Mouse (Mus musculus) CH12.LX (cell line): ENCODE data around the gene Pgp. TPM values are rescaled to one million over a fixed set of nuclear protein-coding genes. Genes with fewer than 3 reads are reported as not detected.

Source experiments
- DNase-seq: peaks from one replicate; pipeline ENCODE4 v3.0.0-alpha.2; 2013; ENCODE audit errors: extremely low read depth
- H3K27ac ChIP-seq: 2 replicates; pipeline ENCODE4 v1.5.1; 2012; ENCODE audit warnings: low read depth, mild to moderate bottlenecking, control low read depth, moderate library complexity; ENCODE audit not compliant: insufficient read depth
- H3K27me3 ChIP-seq: replicated peaks from 2 replicates; pipeline ENCODE3; 2012; ENCODE audit warnings: inconsistent platforms
- H3K36me3 ChIP-seq, 2 experiments: replicated peaks in 1 of 2; 2 replicates each; pipeline versions ENCODE3 to v1.6.1; 2012; ENCODE audit warnings: inconsistent platforms in 1 of 2, low read length in 1 of 2, mild to moderate bottlenecking in 1 of 2, mixed read lengths in 1 of 2, moderate library complexity in 1 of 2; ENCODE audit not compliant: control insufficient read depth in 1 of 2, insufficient read depth in 1 of 2
- H3K4me1 ChIP-seq, 2 experiments: 2 replicates each; pipeline ENCODE4 v1.6.1; 2012; ENCODE audit warnings: inconsistent platforms in 1 of 2, moderate library complexity in 1 of 2; ENCODE audit not compliant: insufficient read depth in 2 of 2, control insufficient read depth in 1 of 2
- H3K4me2 ChIP-seq: 2 replicates; pipeline ENCODE4 v1.6.1; 2012; ENCODE audit warnings: low read depth, mild to moderate bottlenecking, control low read depth; ENCODE audit not compliant: poor library complexity, insufficient read depth, severe bottlenecking
- H3K4me3 ChIP-seq, 3 experiments: fragments of 150-350 bp in 1 of 3; sonication (generic) in 1 of 3; replicated peaks in 1 of 3; 2 replicates each; pipeline versions ENCODE3 to v1.5.1; 2011 to 2012; ENCODE audit warnings: low read depth in 2 of 3, low read length in 2 of 3, mild to moderate bottlenecking in 2 of 3, moderate library complexity in 2 of 3, control low read depth in 1 of 3, improper control_type of control experiment in 1 of 3, inconsistent platforms in 1 of 3, mixed read lengths in 1 of 3; ENCODE audit not compliant: poor library complexity in 1 of 3
- H3K79me2 ChIP-seq: replicated peaks from 2 replicates; pipeline ENCODE4 v1.6.1; 2012; ENCODE audit warnings: mild to moderate bottlenecking, moderate library complexity; ENCODE audit not compliant: control insufficient read depth, poor library complexity, insufficient read depth, severe bottlenecking; ENCODE audit errors: extremely low read depth
- H3K9ac ChIP-seq: 2 replicates; pipeline ENCODE4 v1.6.1; 2012; ENCODE audit warnings: low read depth, mild to moderate bottlenecking, control low read depth, moderate library complexity; ENCODE audit not compliant: insufficient read depth
- H3K9me3 ChIP-seq: replicated peaks from 2 replicates; pipeline ENCODE3; 2012; ENCODE audit warnings: low read length, inconsistent platforms, mixed read lengths
- CHD1 ChIP-seq: IDR thresholded peaks from 2 replicates; pipeline ENCODE4 v1.6.1; 2012; ENCODE audit warnings: low read depth, low read length, improper control_type of control experiment, inconsistent platforms
- ELF1 ChIP-seq: IDR thresholded peaks from 2 replicates; pipeline ENCODE4 v1.6.1; 2014; ENCODE audit warnings: low read depth, mild to moderate bottlenecking, inconsistent platforms, low read length, improper control_type of control experiment
- ETS1 ChIP-seq: conservative IDR thresholded peaks from 2 replicates; pipeline ENCODE4 v1.6.1; 2012; ENCODE audit warnings: low read depth, mild to moderate bottlenecking, inconsistent platforms, low read length, improper control_type of control experiment, moderate library complexity
- GABPA ChIP-seq: IDR thresholded peaks from 2 replicates; pipeline ENCODE4 v1.6.1; 2012; ENCODE audit warnings: low read depth, low read length, improper control_type of control experiment, inconsistent platforms; ENCODE audit not compliant: insufficient replicate concordance
- HCFC1 ChIP-seq: IDR thresholded peaks from 2 replicates; pipeline ENCODE4 v1.6.1; 2012; ENCODE audit warnings: low read depth, mild to moderate bottlenecking, inconsistent platforms, low read length, improper control_type of control experiment
- MAZ ChIP-seq: IDR thresholded peaks from 2 replicates; pipeline ENCODE4 v1.6.1; 2012; ENCODE audit warnings: low read depth, mild to moderate bottlenecking, inconsistent platforms, low read length, improper control_type of control experiment, moderate library complexity
- MEF2A ChIP-seq: IDR thresholded peaks from 2 replicates; pipeline ENCODE4 v1.6.1; 2014; ENCODE audit warnings: low read depth, mild to moderate bottlenecking, inconsistent platforms, low read length, improper control_type of control experiment, borderline replicate concordance
- PAX5 ChIP-seq: IDR thresholded peaks from 2 replicates; pipeline ENCODE4 v1.6.1; 2012; ENCODE audit warnings: low read length, inconsistent platforms, mixed read lengths
- POLR2A ChIP-seq: IDR thresholded peaks from 2 replicates; pipeline ENCODE4 v1.6.1; 2011; ENCODE audit warnings: low read depth, mild to moderate bottlenecking, improper control_type of control experiment, low read length
- RAD21 ChIP-seq: IDR thresholded peaks from 2 replicates; pipeline ENCODE4 v1.6.1; 2011; ENCODE audit warnings: low read depth, mild to moderate bottlenecking, low read length, improper control_type of control experiment, moderate library complexity
- USF1 ChIP-seq: IDR thresholded peaks from 2 replicates; pipeline ENCODE4 v1.6.1; 2014; ENCODE audit warnings: low read depth, mild to moderate bottlenecking, inconsistent platforms, low read length, improper control_type of control experiment
- ZC3H11A ChIP-seq: IDR thresholded peaks from 2 replicates; pipeline ENCODE4 v1.6.1; 2012; ENCODE audit warnings: low read depth, mild to moderate bottlenecking, inconsistent platforms, low read length, improper control_type of control experiment
- ZKSCAN1 ChIP-seq: IDR thresholded peaks from 2 replicates; pipeline ENCODE4 v1.6.1; 2012; ENCODE audit warnings: low read depth, inconsistent platforms, low read length, improper control_type of control experiment, borderline replicate concordance
- ZNF384 ChIP-seq: IDR thresholded peaks from 2 replicates; pipeline ENCODE4 v1.6.1; 2012; ENCODE audit warnings: low read depth, low read length, improper control_type of control experiment, inconsistent platforms
- dilution Hi-C: fragments of 300-500 bp; cut with MboI; formaldehyde crosslinking; loops from 2 replicates; pipeline ENCODE4 v1.14.3; 2020; ENCODE audit warnings: low sequenced_read_pairs; ENCODE audit not compliant: extremely low pct_unique_long_range_greater_than_20kb, extremely low pct_ligation_motif_present
- in situ Hi-C: fragments of 300-500 bp; cut with MboI; formaldehyde crosslinking; loops from 3 replicates; pipeline ENCODE4 v1.14.3; 2019; ENCODE audit warnings: low sequenced_read_pairs, low pct_ligation_motif_present, low pct_unique_long_range_greater_than_20kb, mixed read lengths
- polyA plus RNA-seq: library from polyadenylated mRNA; unstranded; fragments of >175 nt; gene quantifications from 2 replicates; pipeline ENCODE4 v1.2.1, GENCODE M21; 2012; ENCODE audit warnings: low read depth; ENCODE audit not compliant: insufficient read length
- total RNA-seq, 2 experiments: library from RNA; depleted of rRNA; stranded (reverse); fragments of 300-350 nt in 1 of 2; fragments of >200 nt in 1 of 2; gene quantifications; 2 replicates each; pipeline ENCODE4 v1.2.3; 2012 to 2014

Gene Pgp
- total and polyA plus RNA-seq, 3 experiments: 14.2 to 41.8 (median 41.6) TPM

GRCm38 (mm10) chr17:24485090-24485860 lies 15.1 kb downstream of the Pgp start:
- Histone ChIP-seq H3K4me2 (no peak overlapping the region), H3K4me3 (no peak overlapping the region), H3K9ac (no peak overlapping the region), H3K36me3 (no peaks in the 10 kb centered on the region), H3K27ac (no peak overlapping the region), H3K4me1 (peaks cover 6 to 9% of the 10 kb centered on the region in 2 experiments; a peak in 3 of 4 replicates), H3K27me3 (peaks cover 45% of the 10 kb centered on the region), H3K79me2 (no peaks in the 10 kb centered on the region), H3K9me3 (no peaks in the 10 kb centered on the region)
- no peak for DNase-seq
- TF ChIP-seq MEF2A (no peak), ETS1 (no peak), ZKSCAN1 (no peak), ZC3H11A (no peak), POLR2A (no peak)
- in situ Hi-C loops: no loop called here
- dilution Hi-C loops: no loop called here

- H3K9me3 ChIP-seq: no peaks in the 10 kb centered on the region
- peaks cover 56% of the 10 kb centered on the region for H3K27me3 ChIP-seq
- dilution Hi-C loops: no loop called here
- H3K9ac ChIP-seq: no peak within 1 kb of the TSS; the same call in 1 of the 2 replicates
- in situ Hi-C loops: no loop called here
- peaks cover 5 to 6% of the 10 kb centered on the region in 2 experiments; a peak in 2 of 4 replicates for H3K4me1 ChIP-seq
- no peak within 1 kb of the TSS for H3K27ac ChIP-seq
- DNase-seq: no peak
- no peaks in the 10 kb centered on the region for H3K79me2 ChIP-seq
- peak within 1 kb of the TSS in 1 of 3 experiments; percentile 47 for H3K4me3 ChIP-seq
- H3K4me2 ChIP-seq: peak within 1 kb of the TSS; percentile 76
- H3K36me3 ChIP-seq: no peaks in the 10 kb centered on the region
- TF ChIP-seq ELF1 (no peak), PAX5 (no peak), GABPA (no peak), RAD21 (no peak), ZC3H11A (no peak), CHD1 (no peak), USF1 (no peak), HCFC1 (no peak), ZNF384 (no peak), MAZ (no peak)
Measured at GRCm38 (mm10) chr17:24488186-24488661, 18.0 kb downstream of the Pgp start, which contains the start of gene Caskin1. Gene Caskin1, plus strand, starts transcription at chr17:24488601.
